Mouse (Mus musculus) embryonic fibroblast, embryonic 13.5 days (primary cell): ENCODE results near the gene Zhx3. TPM values are rescaled to one million over a fixed set of nuclear protein-coding genes. Genes with fewer than 3 reads are reported as not detected.

ENCODE experiments used
- H3K27ac ChIP-seq: 2 replicates; pipeline ENCODE4 v1.5.1; 2012; ENCODE audit warnings: low read length, control low read depth, inconsistent platforms; ENCODE audit not compliant: insufficient read depth
- H3K4me1 ChIP-seq: 2 replicates; pipeline ENCODE4 v1.6.1; 2011; ENCODE audit warnings: low read length; ENCODE audit not compliant: control insufficient read depth, insufficient read depth
- H3K4me3 ChIP-seq: 2 replicates; pipeline ENCODE4 v1.5.1; 2011; ENCODE audit warnings: mild to moderate bottlenecking, control low read depth, low read length; ENCODE audit not compliant: insufficient read depth
- CTCF ChIP-seq: IDR thresholded peaks from 2 replicates; pipeline ENCODE4 v1.5.1; 2011; ENCODE audit warnings: mild to moderate bottlenecking, control low read depth, low read length, moderate library complexity, borderline replicate concordance; ENCODE audit not compliant: insufficient read depth
- POLR2A ChIP-seq: IDR thresholded peaks from 2 replicates; pipeline ENCODE4 v1.6.1; 2011; ENCODE audit warnings: low read depth, mild to moderate bottlenecking, control low read depth, low read length, moderate library complexity
- polyA plus RNA-seq: library from polyadenylated mRNA; stranded (reverse); fragments of >200 nt; gene quantifications from 2 replicates; pipeline ENCODE4 v1.2.4, GENCODE M21; 2011; ENCODE audit warnings: low read depth; ENCODE audit not compliant: missing spikeins, insufficient read length

Gene Zhx3
- polyA plus RNA-seq, 1 experiment: 14.1 TPM

DNA sequence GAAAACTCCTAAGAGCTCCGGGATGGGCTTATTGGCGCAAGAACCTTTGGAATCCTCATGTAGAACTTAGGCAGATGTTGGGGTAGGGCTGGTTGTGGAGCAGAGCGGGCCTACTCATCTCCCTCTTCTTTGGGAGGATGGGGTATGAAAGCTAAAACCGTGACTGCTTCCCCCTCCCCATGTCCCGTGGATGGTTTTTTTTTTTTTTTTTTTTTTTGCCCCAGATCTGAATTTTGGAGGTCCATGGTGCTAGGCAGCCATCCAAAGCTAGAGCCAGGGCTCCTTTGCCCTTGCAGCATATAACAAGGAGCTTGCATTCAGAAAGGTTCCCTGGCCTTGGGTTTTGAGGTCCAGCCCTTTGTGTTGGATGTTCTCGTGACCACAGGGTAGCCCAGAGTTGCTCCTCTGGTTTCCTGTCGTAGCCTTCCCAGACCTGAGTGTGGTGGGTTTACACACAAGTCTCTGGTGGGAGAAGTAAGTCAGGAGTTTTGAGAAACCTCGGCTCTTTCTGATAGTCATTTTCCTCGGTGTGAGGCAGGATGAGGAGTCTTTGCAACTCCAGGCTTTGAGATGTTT is 140.3 kb downstream of the Zhx3 start:
- H3K4me1 ChIP-seq: peaks cover 3% of the 10 kb centered on the region
- H3K4me3 ChIP-seq: peak overlapping the region; percentile 77
- TF ChIP-seq CTCF: no peak
- no peak for TF ChIP-seq POLR2A
- no peak overlapping the region for H3K27ac ChIP-seq

DNA sequence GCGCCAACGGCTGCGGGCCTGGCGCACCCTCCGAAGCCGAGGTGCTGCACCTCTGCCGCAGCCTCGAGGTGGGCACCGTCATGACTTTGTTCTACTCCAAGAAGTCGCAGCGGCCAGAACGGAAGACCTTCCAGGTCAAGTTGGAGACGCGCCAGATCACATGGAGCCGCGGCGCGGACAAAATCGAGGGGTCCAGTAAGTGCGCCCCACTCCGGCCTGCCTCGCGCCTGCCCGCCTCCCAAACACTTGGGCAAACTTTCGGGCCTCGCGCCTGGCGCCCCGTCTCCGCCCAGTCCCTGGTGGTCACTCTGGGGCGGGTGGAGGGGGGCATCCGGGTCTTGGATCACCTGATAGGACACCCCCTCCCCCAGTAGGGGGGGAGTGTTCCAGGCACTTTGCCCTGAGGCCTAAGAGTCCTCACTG is 140.9 kb downstream of the Zhx3 start:
- Histone ChIP-seq H3K4me1 (peaks cover 3% of the 10 kb centered on the region), H3K4me3 (peak overlapping the region; percentile 77), H3K27ac (peak overlapping the region; percentile 19; the same call in 1 of the 2 replicates)
- TF ChIP-seq POLR2A: peak; percentile 18
- no peak for TF ChIP-seq CTCF

DNA sequence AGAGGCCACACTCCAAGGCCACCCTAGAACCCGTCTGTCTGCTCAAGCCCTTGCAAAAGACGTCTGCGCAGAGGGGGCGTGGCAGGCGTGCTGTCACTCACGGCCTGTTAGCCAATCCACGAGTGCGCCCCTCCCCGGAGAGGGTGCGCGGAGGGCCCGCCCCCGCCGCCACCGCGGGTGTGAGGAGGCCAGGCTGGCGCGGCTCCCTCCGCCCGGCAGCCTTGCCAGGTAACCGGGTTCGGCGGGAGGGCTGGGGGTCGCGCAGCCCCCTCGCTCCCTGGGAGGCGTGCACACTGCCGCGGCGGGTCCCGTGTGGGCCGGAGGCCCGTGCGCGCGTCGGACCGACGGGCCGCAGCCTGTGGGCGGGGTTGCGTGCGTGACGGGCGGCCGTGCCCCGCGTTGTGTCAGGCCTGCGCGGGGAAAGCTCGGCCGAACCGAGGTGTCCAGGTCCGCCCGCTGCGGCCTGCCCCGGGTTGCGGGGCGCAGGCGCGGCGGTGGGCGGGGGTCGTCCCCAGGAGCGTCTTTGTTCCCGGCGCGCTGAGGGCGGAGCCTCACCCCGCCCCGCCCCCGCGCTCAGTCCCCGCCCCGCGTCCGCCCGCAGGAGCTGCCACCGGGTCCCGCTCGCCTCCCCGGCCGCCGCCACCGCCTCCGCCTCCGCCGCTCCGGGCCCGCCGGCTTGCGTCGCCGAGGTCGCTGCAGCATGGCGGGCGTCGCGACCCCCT is 141.5 kb downstream of the Zhx3 start, which contains the start of gene Plcg1:
Plcg1 (plus strand) TSS at position 184 of the 722 bp plus-strand sequence.
- Histone ChIP-seq H3K4me3 (peak within 1 kb of the TSS; percentile 77), H3K4me1 (peaks cover 3% of the 10 kb centered on the region), H3K27ac (peak within 1 kb of the TSS; percentile 48)
- TF ChIP-seq CTCF (no peak), POLR2A (peak; percentile 63)

DNA sequence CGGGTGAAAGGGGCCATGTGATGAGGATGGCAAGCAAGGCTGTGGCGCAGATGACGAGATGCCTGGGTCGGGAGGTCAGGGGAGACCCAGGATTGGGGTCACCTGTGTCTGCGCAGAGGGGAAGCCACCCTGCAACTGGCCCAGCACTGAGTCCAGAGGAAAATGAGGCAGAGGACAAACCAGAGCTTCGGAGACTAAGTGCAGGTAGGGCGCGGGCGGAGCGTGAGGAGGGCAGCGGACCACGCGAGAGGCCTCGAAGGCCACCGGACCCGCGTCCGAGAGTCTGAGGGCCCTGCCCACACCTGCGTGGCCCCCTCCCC is 142.0 kb downstream of the Zhx3 start:
- Histone ChIP-seq H3K27ac (no peak overlapping the region), H3K4me3 (peak overlapping the region; percentile 46), H3K4me1 (peaks cover 3% of the 10 kb centered on the region)
- TF ChIP-seq CTCF (no peak), POLR2A (no peak)

DNA sequence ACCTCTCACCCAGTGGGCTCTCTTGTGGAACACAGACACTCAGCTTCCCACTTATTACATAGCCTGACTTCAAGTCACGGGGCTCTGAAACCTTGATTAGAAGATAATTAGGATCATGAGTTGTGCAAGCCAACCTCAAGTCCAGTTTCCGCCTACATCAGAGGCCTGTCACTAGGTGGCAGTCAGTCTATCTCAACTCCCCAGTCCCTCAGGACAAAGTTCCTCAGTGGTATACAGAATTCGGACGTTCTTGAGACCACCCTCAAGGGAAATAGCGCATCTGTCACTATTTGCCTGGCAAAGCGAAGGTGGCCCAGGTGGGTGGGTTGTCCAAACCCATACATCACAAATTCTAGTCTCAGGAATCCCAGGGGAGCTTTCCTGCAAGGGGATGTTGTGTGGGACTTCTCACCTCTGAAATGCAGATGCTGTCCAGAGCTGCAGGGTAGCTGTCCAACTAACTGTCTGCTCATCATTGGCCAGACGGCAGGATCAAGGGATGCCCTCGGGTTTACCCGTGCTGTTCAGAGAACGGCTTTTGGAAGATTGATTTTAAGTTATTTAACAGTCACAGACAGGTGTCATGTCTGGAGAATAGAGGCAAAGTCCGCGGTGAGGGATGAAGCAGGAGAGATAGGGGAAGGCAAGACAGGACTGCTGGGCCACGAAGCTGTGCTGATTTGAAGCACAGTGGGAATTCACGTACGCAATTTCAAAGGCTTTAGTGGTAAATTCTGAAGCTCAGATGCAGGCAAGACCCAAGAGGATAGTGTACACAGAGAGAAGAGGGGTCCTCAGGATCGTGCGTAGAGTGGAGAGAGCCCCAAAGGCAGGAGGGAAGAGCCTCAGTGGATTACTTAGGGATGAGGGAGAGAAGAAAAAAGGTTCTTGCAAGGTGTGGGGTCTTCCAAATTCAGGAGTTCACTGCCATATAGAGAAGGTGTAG is 142.7 kb downstream of the Zhx3 start:
- peak; percentile 41; the same call in 1 of the 2 replicates for TF ChIP-seq CTCF
- TF ChIP-seq POLR2A: no peak
- Histone ChIP-seq H3K27ac (no peak overlapping the region), H3K4me1 (peaks cover 3% of the 10 kb centered on the region), H3K4me3 (peak overlapping the region; percentile 46)

DNA sequence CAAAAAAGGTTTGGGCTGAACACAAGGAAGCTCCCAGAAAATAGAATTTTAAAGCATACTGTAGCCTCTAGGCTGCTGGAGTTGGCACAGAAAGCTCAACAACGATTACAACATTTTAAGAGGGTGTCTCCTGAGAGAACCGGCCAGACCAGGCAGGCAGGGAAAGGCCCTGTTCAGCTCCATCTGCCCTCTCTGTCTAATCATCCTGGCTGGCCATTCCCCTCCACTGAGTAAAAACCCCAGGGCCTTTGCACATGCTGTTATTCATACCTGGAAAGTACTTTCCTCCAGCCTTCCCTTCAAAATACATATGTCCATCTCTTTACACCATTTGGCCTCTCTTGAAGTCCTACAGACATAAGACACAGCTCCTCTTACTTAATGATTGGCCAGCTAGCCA is 143.4 kb downstream of the Zhx3 start:
- no peak overlapping the region for H3K27ac ChIP-seq

GRCm38 (mm10) chr2:160728972-160729371 is 143.8 kb downstream of the Zhx3 start:
- peaks cover 3% of the 10 kb centered on the region for H3K4me1 ChIP-seq
- no peak overlapping the region for H3K4me3 ChIP-seq
- H3K27ac ChIP-seq: no peak overlapping the region
- TF ChIP-seq CTCF (no peak), POLR2A (no peak)

More for the DNA sequence above, 143.4 kb downstream of the Zhx3 start:
- TF ChIP-seq CTCF: no peak
- no peak for TF ChIP-seq POLR2A
- peaks cover 3% of the 10 kb centered on the region for H3K4me1 ChIP-seq
- no peak overlapping the region for H3K4me3 ChIP-seq

DNA sequence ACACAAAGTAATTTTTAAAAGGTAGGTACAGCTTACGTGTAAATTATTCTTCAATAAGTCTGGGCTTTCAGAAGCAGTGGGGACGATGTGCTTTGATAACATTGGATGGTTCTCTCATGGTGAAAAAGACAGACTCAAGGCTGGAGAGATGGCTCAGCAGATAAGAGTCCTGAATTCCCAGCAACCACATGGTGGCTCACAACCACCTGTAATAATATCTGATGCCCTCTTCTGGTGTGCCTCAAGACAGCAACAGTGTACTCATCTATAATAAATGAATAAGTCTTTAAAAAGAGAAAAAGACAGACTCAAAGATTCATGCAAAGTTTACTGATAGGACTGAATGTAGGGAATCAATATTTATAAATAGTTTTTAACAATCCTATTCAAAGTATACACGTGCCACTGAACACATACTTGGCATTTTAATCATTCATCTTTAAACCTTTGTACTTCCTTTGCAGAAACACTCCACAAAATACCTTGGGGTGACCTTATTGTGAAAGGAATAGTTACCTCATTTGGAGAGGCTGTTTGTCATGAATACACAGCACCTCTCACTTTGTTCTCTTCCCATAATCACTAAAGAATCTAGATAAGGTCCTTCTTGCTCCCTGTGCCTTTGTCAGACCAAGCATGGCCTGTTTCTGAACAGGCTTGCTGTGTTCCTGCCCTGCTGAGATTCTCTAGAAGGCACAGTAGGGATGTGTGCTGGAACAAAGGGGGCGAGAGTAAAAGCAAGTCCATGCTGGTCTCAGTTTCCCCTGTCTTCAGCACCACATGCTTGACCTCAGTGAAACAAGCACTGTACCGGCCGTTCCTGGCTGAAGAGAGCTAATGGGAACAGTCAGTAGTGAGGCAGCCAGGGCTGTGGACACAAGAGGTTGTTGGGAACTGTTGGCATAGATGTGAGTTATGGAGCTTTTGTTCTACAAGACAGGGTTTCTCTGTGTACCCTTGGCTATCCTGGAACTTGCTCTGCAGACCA is 146.6 kb downstream of the Zhx3 start:
- Histone ChIP-seq H3K4me3 (no peak overlapping the region), H3K27ac (no peak overlapping the region), H3K4me1 (peaks cover 3% of the 10 kb centered on the region)
- TF ChIP-seq CTCF: no peak
- TF ChIP-seq POLR2A: no peak
